Mouse (Mus musculus) left cerebral cortex, postnatal 4 days (tissue): ENCODE measurements at regions not wholly inside any gene's neighbourhood (a gene's known extent, or its start where the extent isn't known, plus 50 kb on each side); places are given as distances from the start of the nearest gene placed in this dataset.
A peak's percentile ranks its signal among the peaks of the same experiment; 100 is the strongest.
"Not testable (repeated sequence)": the region's sequence is repeated elsewhere in the genome, so short reads cannot be mapped to it uniquely, and the experiment has no call there.

ENCODE experiments used
- DNase-seq: peaks from one replicate; pipeline ENCODE4 v3.0.0-alpha.2; 2022
- intact Hi-C: fragments of 180-260 bp; cut with DNase I; formaldehyde crosslinking; loops from one replicate; pipeline ENCODE4 v1.15.1; 2025

DNA sequence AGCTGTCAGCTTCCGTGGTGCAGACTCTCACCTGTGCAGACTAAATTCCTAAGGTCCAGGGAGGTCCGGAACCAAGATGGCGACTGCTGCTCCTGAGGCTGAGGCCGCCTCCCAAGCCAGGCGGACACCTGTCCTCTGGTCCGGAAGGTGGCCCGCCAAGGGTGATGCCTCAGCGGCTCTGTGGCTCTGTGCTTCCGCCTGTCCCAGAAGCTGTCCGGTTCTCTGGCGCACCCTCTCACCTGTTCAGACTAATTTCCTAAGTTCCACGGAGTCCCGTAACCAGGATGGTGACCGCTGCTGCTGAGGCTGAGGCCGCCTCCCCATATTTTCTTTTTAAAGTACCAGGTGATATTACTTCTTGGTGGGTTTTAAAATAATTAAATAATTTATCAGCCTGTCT, 65.4 kb upstream of the B3galnt2 start:
- DNase-seq, intact Hi-C loops: not testable (repeated sequence)

- intact Hi-C loops: no loop called here
- peak; percentile 94 for DNase-seq
Measured at GRCm38 (mm10) chr13:13889297-13890120, 64.8 kb upstream of the B3galnt2 start.

DNA sequence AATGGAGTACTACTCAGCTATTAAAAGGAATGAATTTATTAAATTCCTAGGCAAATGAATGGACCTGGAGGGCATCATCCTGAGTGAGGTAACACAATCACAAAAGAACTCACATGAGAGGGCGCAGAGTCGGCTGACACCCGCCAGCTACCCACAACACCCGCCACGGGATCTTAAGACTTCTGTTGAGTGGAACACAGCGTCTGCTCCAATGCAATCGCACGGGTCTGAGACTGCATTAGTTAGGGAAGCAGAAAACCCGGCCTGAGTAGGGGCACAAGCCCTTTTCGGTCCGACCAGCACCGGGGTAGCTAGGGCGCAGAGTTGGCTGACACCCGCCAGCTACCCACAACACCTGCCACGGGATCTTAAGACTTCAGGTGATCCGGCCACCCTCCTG, 52.1 kb upstream of the B3galnt2 start:
- intact Hi-C loops, DNase-seq: not testable (repeated sequence)
